Comparison of ENCODE assay signal across 8 mouse cellular contexts in the genomic region with DNA sequence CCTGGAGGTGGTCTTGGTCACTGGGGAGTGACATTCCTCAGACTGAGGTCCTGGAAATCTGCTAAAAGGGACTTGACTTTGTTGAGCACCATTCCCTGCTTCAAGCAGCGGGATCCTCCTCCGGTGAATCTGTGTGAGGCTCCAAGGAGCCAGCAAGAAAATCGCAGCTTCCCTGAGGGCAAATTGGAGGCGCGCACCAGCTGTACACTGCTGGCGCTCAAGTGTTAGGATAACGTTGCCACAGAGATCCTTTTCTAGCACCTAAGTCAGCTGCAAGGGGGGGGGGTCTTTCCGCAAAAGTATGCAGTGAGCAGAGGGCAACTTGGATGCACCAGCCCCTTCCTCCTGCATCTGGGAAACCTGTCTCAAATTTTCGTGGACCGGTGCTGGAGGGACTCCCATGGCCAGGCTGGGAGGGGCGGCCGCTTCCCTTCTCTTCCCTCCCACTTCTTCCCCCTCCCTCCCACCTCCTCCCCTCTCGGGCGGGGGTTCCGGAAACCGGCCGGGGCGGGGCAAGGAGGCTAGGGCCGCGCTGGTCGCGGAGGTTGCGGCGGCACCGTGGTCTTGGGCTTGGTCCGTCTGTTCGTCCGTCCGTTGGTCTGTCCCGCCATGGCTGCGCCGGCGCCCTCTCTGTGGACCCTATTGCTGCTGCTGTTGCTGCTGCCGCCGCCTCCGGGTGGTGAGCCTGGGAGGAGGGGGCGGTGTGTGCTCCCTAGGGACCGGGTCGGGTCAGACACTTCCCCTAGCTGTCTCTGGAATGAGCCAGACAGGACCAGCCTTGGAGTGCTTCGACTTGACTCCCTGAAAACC. TPM values are rescaled to one million over a fixed set of nuclear protein-coding genes. Genes with fewer than 3 reads are reported as not detected.
DNase-seq lines count a peak whose midpoint lies in the region; ATAC-seq lines count a peak whose summit lies in the region.

A gene (plus strand): TSS at position 480 of the 810 bp plus-strand sequence.

- H3K4me1 ChIP-seq in embryonic facial prominence, embryonic 14.5 days (ENCODE audit: control insufficient read depth, insufficient read depth, low read length), result peaks cover 24% of the 10 kb centered on the region
- peaks cover 37% of the 10 kb centered on the region for H3K4me1 ChIP-seq in heart, embryonic 12.5 days (replicated peaks)
- H3K4me1 ChIP-seq in kidney, embryonic 15.5 days, result peaks cover 34% of the 10 kb centered on the region
- H3K4me1 ChIP-seq in liver, embryonic 15.5 days (replicated peaks), result peaks cover 16% of the 10 kb centered on the region

- 0% methylated on average over 35 of the region's 40 CpGs for WGBS in embryonic facial prominence, embryonic 14.5 days
- under 1% methylated on average over 40 of the region's 40 CpGs for WGBS in heart, embryonic 12.5 days
- WGBS in kidney, embryonic 15.5 days, result under 1% methylated on average over 40 of the region's 40 CpGs
- WGBS in liver, embryonic 15.5 days (ENCODE audit: insufficient replicate concordance), result under 1% methylated on average over 40 of the region's 40 CpGs

- peak within 1 kb of the TSS; percentile 73 for H3K9ac ChIP-seq in embryonic facial prominence, embryonic 14.5 days (ENCODE audit: low read depth, low read length)
- H3K9ac ChIP-seq in heart, embryonic 12.5 days, result peak within 1 kb of the TSS; percentile 81
- H3K9ac ChIP-seq in kidney, embryonic 15.5 days, result peak within 1 kb of the TSS; percentile 79
- peak within 1 kb of the TSS; percentile 60 for H3K9ac ChIP-seq in liver, embryonic 15.5 days

- H3K27me3 ChIP-seq in embryonic facial prominence, embryonic 14.5 days (replicated peaks; ENCODE audit: control insufficient read depth, insufficient read depth, low read length), result no peaks in the 10 kb centered on the region
- no peaks in the 10 kb centered on the region for H3K27me3 ChIP-seq in heart, embryonic 12.5 days (replicated peaks)
- no peaks in the 10 kb centered on the region for H3K27me3 ChIP-seq in kidney, embryonic 15.5 days
- H3K27me3 ChIP-seq in liver, embryonic 15.5 days, result peaks cover 25% of the 10 kb centered on the region

- no peaks in the 10 kb centered on the region for H3K36me3 ChIP-seq in embryonic facial prominence, embryonic 14.5 days (ENCODE audit: control insufficient read depth, insufficient read depth, low read length)
- H3K36me3 ChIP-seq in heart, embryonic 12.5 days, result no peaks in the 10 kb centered on the region
- H3K36me3 ChIP-seq in kidney, embryonic 15.5 days, result no peaks in the 10 kb centered on the region
- H3K36me3 ChIP-seq in liver, embryonic 15.5 days (replicated peaks), result no peaks in the 10 kb centered on the region

- H3K4me3 ChIP-seq in embryonic facial prominence, embryonic 14.5 days (ENCODE audit: low read depth, low read length), result peak within 1 kb of the TSS; percentile 53
- peak within 1 kb of the TSS; percentile 79 for H3K4me3 ChIP-seq in heart, embryonic 12.5 days
- H3K4me3 ChIP-seq in kidney, embryonic 15.5 days (replicated peaks), result peak within 1 kb of the TSS; percentile 81
- H3K4me3 ChIP-seq in liver, embryonic 15.5 days (replicated peaks), result peak within 1 kb of the TSS; percentile 60

- peak; percentile 93 for ATAC-seq in embryonic facial prominence, embryonic 14.5 days (ENCODE audit: low read depth)
- peak; percentile 88 for ATAC-seq in heart, embryonic 12.5 days (ENCODE audit: insufficient number of reproducible peaks, low FRiP score)
- ATAC-seq in kidney, embryonic 15.5 days (replicated peaks; ENCODE audit: low FRiP score), result peak; percentile 93
- peak; percentile 42 for ATAC-seq in liver, embryonic 15.5 days (ENCODE audit: insufficient read depth)

- DNase-seq in B cell, adult 2 months, result peak; percentile 71 to 72
- peak; percentile 88 for DNase-seq in ZHBTc4 (ENCODE audit: low read depth, low spot score)
- DNase-seq in embryonic facial prominence, embryonic 14.5 days (ENCODE audit: low spot score), result peak; percentile 83
- DNase-seq in neural tube, embryonic 10.5 days (ENCODE audit: extremely low spot score, low spot score), result peak; percentile 80
- DNase-seq in thymus, postnatal 4 days, result peak; percentile 81

- H3K9me3 ChIP-seq in embryonic facial prominence, embryonic 14.5 days (ENCODE audit: control insufficient read depth, low read length), result no peaks in the 10 kb centered on the region
- H3K9me3 ChIP-seq in heart, embryonic 12.5 days (replicated peaks), result no peaks in the 10 kb centered on the region
- H3K9me3 ChIP-seq in kidney, embryonic 15.5 days (replicated peaks), result no peaks in the 10 kb centered on the region
- H3K9me3 ChIP-seq in liver, embryonic 15.5 days (replicated peaks), result no peaks in the 10 kb centered on the region

- H3K4me2 ChIP-seq in embryonic facial prominence, embryonic 14.5 days (ENCODE audit: low read depth, low read length), result peak within 1 kb of the TSS; percentile 54
- peak within 1 kb of the TSS; percentile 81 for H3K4me2 ChIP-seq in heart, embryonic 12.5 days
- peak within 1 kb of the TSS; percentile 84 for H3K4me2 ChIP-seq in kidney, embryonic 15.5 days
- peak within 1 kb of the TSS; percentile 77 for H3K4me2 ChIP-seq in liver, embryonic 15.5 days

- H3K27ac ChIP-seq in embryonic facial prominence, embryonic 14.5 days (replicated peaks; ENCODE audit: low read depth, low read length), result peak within 1 kb of the TSS; percentile 16; the same call in 1 of the 2 replicates
- peak within 1 kb of the TSS; percentile 70 for H3K27ac ChIP-seq in heart, embryonic 12.5 days (ENCODE audit: poor library complexity, severe bottlenecking)
- peak within 1 kb of the TSS; percentile 89 for H3K27ac ChIP-seq in kidney, embryonic 15.5 days
- no peak within 1 kb of the TSS for H3K27ac ChIP-seq in liver, embryonic 15.5 days (replicated peaks)

RNA-seq across cellular contexts. Expression of the gene that starts here (rescaled TPM):
- polyA plus RNA-seq in embryonic facial prominence, embryonic 14.5 days (2014; fragmentation: Nextera tagmentation; extraction: Ambion mirVana), result 81.7 and 90.0 TPM in 2 replicates
- polyA plus RNA-seq in heart, embryonic 12.5 days (2016; fragmentation: Nextera tagmentation; extraction: Ambion mirVana), result 67.5 and 70.3 TPM in 2 replicates
- 81.7 and 95.6 TPM in 2 replicates for polyA plus RNA-seq in kidney, embryonic 15.5 days (2015; fragmentation: Nextera tagmentation; extraction: Ambion mirVana)
- polyA plus RNA-seq in liver, embryonic 15.5 days (2015; fragmentation: Nextera tagmentation; extraction: Ambion mirVana), result 23.1 and 23.6 TPM in 2 replicates

Comparison
In these comparisons a context has a peak if more than half of its experiments do, and no peak if none do; other contexts are left out.
1. ATAC-seq: peak in every context shown above with its lines; median percentile 93 in embryonic facial prominence, embryonic 14.5 days; 93 in kidney, embryonic 15.5 days; 88 in heart, embryonic 12.5 days; 42 in liver, embryonic 15.5 days.